Mouse (Mus musculus): ENCODE measurements around the gene Wee1. TPM values are rescaled to one million over a fixed set of nuclear protein-coding genes. Genes with fewer than 3 reads are reported as not detected.

Wee1 gene
- polyA plus RNA-seq, 1 experiment, result 21.6 TPM

DNA sequence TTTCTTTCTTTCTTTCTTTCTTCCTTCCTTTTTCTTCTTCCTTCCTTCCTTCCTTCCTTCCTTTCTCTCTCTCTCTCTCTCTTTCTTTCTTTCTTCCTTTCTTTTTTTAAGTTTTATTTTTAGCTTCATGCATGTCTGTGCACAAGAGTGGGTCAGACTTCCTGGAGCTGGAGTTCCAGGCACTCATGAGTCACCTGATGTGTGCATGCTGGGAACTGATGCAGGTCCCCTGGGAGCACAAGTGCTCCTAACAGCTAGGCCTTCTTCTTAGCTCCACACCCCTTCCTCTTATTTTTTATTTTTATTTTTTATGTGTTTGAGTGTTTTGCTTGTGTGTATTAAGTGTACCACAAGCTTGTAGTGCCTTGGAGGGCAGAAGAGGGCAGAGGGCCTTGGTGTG, 58.8 kb downstream of the Wee1 start:
- TF ChIP-seq POLR2A (IDR thresholded peaks at IDR 0.05; ENCODE audit: low read depth, low read length) (no peak), CTCF (IDR thresholded peaks at IDR 0.05; ENCODE audit: borderline replicate concordance, insufficient read depth, low read length) (no peak)
- no peak overlapping the region for H3K4me3 ChIP-seq (ENCODE audit: insufficient read depth, low read length)
- H3K27ac ChIP-seq (ENCODE audit: insufficient read depth, low read length), result no peak overlapping the region

DNA sequence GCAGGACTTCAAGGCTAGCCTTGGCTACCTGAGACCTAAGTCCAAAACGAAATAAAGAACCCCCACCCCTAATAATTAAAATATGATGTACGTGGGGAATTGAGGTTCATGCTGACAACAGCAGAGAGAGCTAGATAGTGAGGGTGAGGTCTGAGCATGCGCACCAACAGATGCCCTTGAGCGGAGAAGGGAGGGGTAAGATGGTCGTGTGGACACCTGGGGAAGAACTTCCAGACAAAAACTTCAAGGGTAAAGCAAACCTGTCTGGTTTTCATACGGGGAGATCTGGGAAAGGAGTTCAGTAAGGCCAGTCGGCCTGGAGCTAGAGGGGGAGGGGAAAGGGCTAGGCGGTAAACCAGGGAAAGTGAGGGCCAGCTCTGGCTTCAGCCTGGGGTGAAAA, 59.6 kb downstream of the Wee1 start:
- Histone ChIP-seq H3K4me1 (ENCODE audit: control insufficient read depth, insufficient read depth, low read length) (no peaks in the 10 kb centered on the region), H3K27ac (ENCODE audit: insufficient read depth, low read length) (no peak overlapping the region), H3K4me3 (ENCODE audit: insufficient read depth, low read length) (no peak overlapping the region)
- no peak for TF ChIP-seq POLR2A (IDR thresholded peaks at IDR 0.05; ENCODE audit: low read depth, low read length)
- TF ChIP-seq CTCF (IDR thresholded peaks at IDR 0.05; ENCODE audit: borderline replicate concordance, insufficient read depth, low read length), result no peak

More for the DNA sequence above, 58.8 kb downstream of the Wee1 start:
- no peaks in the 10 kb centered on the region for H3K4me1 ChIP-seq (ENCODE audit: control insufficient read depth, insufficient read depth, low read length)

DNA sequence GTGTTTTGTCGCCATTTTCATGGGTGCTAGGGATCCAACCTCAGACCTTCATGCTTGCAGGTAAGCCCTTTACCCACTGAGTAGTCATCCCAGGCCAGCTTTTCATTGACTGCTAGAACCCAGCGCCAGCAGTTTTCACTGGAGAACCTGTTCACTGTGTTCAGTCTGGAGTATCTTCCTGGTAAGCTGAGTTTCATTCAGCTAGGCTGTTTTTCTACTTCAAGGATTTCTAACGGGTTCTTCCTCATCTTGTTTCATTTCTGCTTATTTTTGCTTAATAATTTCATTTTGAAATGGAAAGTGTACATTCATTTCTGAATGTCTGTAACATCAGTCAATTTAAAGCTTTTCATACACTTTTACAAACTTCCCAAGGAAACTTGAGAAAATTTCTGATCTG, 62.8 kb downstream of the Wee1 start:
- no peak overlapping the region for H3K4me3 ChIP-seq (ENCODE audit: insufficient read depth, low read length)
- TF ChIP-seq POLR2A (IDR thresholded peaks at IDR 0.05; ENCODE audit: low read depth, low read length) (no peak), CTCF (IDR thresholded peaks at IDR 0.05; ENCODE audit: borderline replicate concordance, insufficient read depth, low read length) (no peak)
- no peaks in the 10 kb centered on the region for H3K4me1 ChIP-seq (ENCODE audit: control insufficient read depth, insufficient read depth, low read length)
- H3K27ac ChIP-seq (ENCODE audit: insufficient read depth, low read length), result no peak overlapping the region

DNA sequence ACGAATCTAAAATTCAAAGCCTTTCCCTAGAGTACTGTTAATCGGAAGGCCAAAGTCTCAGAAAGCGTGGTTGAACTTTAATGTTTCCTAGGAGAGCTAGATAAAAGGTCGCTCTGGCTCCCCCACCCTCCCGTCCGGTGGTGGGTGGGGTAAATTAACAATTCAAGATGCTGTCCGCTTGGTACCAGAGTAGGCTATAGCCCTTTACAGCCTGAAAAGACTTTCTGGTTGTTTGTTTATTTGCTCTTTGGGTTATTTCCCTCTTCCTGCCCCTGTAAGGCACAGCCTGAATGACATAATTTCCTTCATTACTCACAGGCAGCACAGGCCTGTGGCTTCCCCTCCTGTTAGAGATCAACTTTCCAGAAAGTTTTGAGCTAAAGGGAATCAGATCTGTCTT, 68.1 kb downstream of the Wee1 start:
- Histone ChIP-seq H3K4me1 (ENCODE audit: control insufficient read depth, insufficient read depth, low read length) (no peaks in the 10 kb centered on the region), H3K27ac (ENCODE audit: insufficient read depth, low read length) (peak overlapping the region; percentile 67)
- TF ChIP-seq POLR2A (IDR thresholded peaks at IDR 0.05; ENCODE audit: low read depth, low read length), result no peak
- no peak for TF ChIP-seq CTCF (IDR thresholded peaks at IDR 0.05; ENCODE audit: borderline replicate concordance, insufficient read depth, low read length)

More for the DNA sequence above, 68.1 kb downstream of the Wee1 start:
- no peak overlapping the region for H3K4me3 ChIP-seq (ENCODE audit: insufficient read depth, low read length)

Other genes starting within 250 kb of the Wee1 start
- gene Dennd5a, start 161.6 kb upstream of the Wee1 start, polyA plus RNA-seq (2011; ENCODE audit: insufficient read length, low read depth, missing spikeins), result 103 and 119 TPM in 2 replicates
- gene Tmem41b, start 135.1 kb upstream of the Wee1 start, polyA plus RNA-seq (2011; ENCODE audit: insufficient read length, low read depth, missing spikeins), result 77.0 and 90.7 TPM in 2 replicates
- 197 and 211 TPM in 2 replicates for gene Ipo7, start 103.8 kb upstream of the Wee1 start, polyA plus RNA-seq (2011; ENCODE audit: insufficient read length, low read depth, missing spikeins)
- 15.0 and 16.3 TPM in 2 replicates for gene Zfp143, start 60.8 kb upstream of the Wee1 start, polyA plus RNA-seq (2011; ENCODE audit: insufficient read length, low read depth, missing spikeins)
- 47.3 and 50.1 TPM in 2 replicates for gene Swap70, start 99.7 kb downstream of the Wee1 start, polyA plus RNA-seq (2011; ENCODE audit: insufficient read length, low read depth, missing spikeins)

All from embryonic fibroblast, embryonic 13.5 days (primary cell).